Mouse (Mus musculus) left cerebral cortex, postnatal 36 days (tissue): ENCODE results near the gene Olfr616. TPM values are rescaled to one million over a fixed set of nuclear protein-coding genes. Genes with fewer than 3 reads are reported as not detected.
"Not testable (repeated sequence)": the region's sequence is repeated elsewhere in the genome, so short reads cannot be mapped to it uniquely, and the experiment has no call there.

Experiments
- DNase-seq, 2 experiments: peaks; one replicate each; pipeline ENCODE4 v3.0.0; 2021 to 2022; ENCODE audit warnings: low spot score in 2 of 2, mixed read lengths in 1 of 2
- intact Hi-C: fragments of 180-260 bp; cut with DNase I; formaldehyde crosslinking; loops from one replicate; pipeline ENCODE4 v1.15.1; 2025
- microRNA-seq: library from miRNA; unstranded; fragments of <30 nt; microRNA quantifications from one replicate; pipeline ENCODE4 v1.2.0, GENCODE M21; 2022
- total RNA-seq, 2 experiments: library from RNA; stranded (reverse); gene quantifications; 2 replicates each; pipeline ENCODE4 v1.2.3; 2021

The Olfr616 gene
- not detected for total RNA-seq

GRCm38 (mm10) chr7:103569043-103569442 lies at the start of gene Olfr616:
TSS of gene Olfr616 (minus strand) at chr7:103569143.
- intact Hi-C loops: no loop called here
- no peak for DNase-seq

DNA sequence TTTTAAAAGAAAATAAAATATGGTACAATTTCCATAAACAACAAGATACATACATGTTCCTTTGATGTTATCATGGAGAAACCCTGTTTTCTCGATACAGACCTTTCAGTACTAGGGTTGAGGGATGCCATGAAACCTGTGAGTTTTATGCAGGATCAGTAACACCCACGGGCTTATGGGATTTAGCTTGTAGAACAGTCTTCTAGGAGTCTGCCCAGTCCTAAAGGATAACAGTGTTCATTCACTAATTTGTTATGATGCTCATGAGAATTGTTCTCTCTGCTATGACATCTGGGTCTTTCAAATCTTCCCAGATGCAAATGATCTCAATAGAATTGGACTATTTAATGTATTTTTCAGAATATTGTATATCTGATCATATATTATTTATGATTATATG lies 43.5 kb upstream of the Olfr616 start, which contains the start of gene Olfr620:
Gene Olfr620, minus strand, starts transcription at position 101 of the 400 bp plus-strand sequence.
- no peak for DNase-seq
- intact Hi-C loops: no loop called here

DNA sequence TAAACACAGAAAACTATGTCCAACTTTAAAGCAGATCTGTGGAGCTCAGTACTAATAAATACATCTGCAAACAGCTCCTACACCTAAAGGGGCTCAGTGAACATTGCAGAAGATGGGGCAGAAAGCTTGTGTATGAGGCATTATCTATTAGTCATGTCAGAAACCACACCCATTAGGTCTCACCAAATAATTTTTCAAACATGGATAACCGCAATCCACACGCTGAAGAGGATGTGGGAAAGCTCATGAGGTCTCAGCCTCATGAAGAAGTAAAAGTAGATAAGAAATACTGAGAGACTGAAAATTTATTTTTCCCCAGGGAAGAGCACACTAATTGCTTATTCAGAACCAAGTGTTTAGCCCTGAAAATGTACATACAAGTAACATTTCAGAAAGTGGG lies 38.5 kb upstream of the Olfr616 start:
- intact Hi-C loops: no loop called here

GRCm38 (mm10) chr7:103600275-103600674 lies 31.3 kb upstream of the Olfr616 start, which contains the start of gene Olfr619:
TSS of gene Olfr619 (plus strand) at chr7:103600575.
- no peak for DNase-seq
- intact Hi-C loops: no loop called here

More for the DNA sequence above, 38.5 kb upstream of the Olfr616 start:
- DNase-seq: no peak

- intact Hi-C loops: no loop called here
- no peak for DNase-seq
These were observed 20.9 kb upstream of the Olfr616 start, which contains the start of gene Olfr618 for GRCm38 (mm10) chr7:103589803-103590202. TSS of gene Olfr618 (plus strand) at chr7:103590103.

DNA sequence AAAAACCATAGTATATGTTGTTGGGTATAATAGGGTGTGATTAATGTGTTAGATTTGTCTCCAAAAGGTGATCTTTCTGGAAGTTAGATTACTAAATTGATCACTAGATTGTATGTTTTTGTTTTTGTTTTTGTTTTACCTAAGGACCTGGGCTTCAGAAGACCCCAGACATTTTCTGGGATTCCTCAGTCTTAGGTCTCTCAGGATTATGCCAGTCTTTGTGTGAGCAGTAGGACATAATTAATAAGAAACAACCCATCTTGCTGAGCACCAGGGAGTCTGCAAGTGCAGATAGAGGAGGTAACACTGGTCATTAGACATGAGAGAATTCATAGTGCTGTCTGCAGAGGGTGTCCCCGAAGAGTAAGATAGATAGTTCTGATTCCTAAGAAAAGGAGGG lies 3.8 kb upstream of the Olfr616 start, which contains the start of gene Olfr617:
Gene Olfr617, plus strand, starts transcription at position 301 of the 400 bp plus-strand sequence.
- no peak for DNase-seq
- intact Hi-C loops: loop anchor here (5.0 kb wide), 1 partner anchor 105 kb away; no protein-coding TSS in a partner anchor

DNA sequence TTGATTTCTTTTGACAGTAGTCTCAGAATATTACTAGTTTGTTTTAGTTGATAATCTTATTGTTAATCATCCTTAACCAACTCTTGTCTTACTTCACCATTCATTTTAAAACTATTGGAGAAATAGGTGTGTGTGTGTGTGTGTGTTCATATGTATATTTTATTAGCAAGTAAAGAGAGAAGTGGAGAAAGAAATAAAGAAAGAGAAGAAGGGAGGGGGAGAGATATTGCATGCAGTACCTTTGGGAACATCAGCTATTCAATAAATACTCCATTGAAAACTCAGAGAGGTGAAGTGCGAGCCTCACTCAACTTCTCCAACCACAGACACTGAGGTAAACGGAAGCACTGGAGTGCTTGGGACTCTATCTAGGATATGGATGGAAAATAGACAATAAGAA lies 13.2 kb downstream of the Olfr616 start, which contains the start of gene Olfr615:
Gene Olfr615, plus strand, starts transcription at position 301 of the 400 bp plus-strand sequence.
- no peak for DNase-seq
- intact Hi-C loops: no loop called here

- intact Hi-C loops: no loop called here
- DNase-seq: no peak
These were observed 21.2 kb downstream of the Olfr616 start, which contains the start of gene Olfr613 for GRCm38 (mm10) chr7:103547774-103548173. TSS of gene Olfr613 (plus strand) at chr7:103548074.

GRCm38 (mm10) chr7:103542617-103543016 lies 26.3 kb downstream of the Olfr616 start, which contains the start of gene Olfr612:
TSS of gene Olfr612 (minus strand) at chr7:103542717.
- not testable (repeated sequence) for DNase-seq

DNA sequence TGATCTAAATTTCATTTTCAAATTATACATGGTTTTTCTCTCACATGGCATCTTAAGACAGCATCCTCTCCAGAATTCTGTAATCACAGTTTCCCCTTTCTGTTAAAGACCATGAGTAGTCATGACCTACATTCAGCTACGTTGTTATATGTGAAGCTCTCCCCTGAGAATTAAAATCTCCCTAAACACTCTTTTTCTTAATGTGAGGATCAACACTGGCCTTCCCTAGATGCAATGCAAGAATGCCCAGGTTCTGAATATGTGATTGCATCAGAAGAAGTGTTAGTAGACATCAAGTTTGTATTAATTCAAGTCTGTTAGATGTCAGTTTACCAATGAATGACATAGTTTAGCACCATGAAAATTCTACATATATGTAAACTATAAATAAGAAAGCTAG lies 48.2 kb downstream of the Olfr616 start, which contains the start of gene Olfr611:
Gene Olfr611, minus strand, starts transcription at position 101 of the 400 bp plus-strand sequence.
- DNase-seq, intact Hi-C loops: not testable (repeated sequence)

More at GRCm38 (mm10) chr7:103542617-103543016, 26.3 kb downstream of the Olfr616 start, which contains the start of gene Olfr612:
- intact Hi-C loops: not testable (repeated sequence)

Small RNAs within 50 kb of the gene (microRNA-seq; reads per million reads assigned to microRNA genes)
- gene Gm26506: not detected

Other genes starting within 250 kb of the Olfr616 start
- gene Olfr598, start 245.6 kb downstream of the Olfr616 start, total RNA-seq: not detected
- gene Olfr599, start 233.2 kb downstream of the Olfr616 start, total RNA-seq: not detected
- not detected for gene Olfr600, start 219.5 kb downstream of the Olfr616 start, total RNA-seq
- gene Olfr601, start 206.5 kb downstream of the Olfr616 start, total RNA-seq: not detected
- not detected for gene Olfr603, start 183.0 kb downstream of the Olfr616 start, total RNA-seq
- not detected for gene Usp17lc, start 154.1 kb downstream of the Olfr616 start, total RNA-seq
- not detected for gene Olfr605, start 123.7 kb downstream of the Olfr616 start, total RNA-seq
- not detected for gene Olfr606, start 120.1 kb downstream of the Olfr616 start, total RNA-seq
- gene Olfr607, start 105.0 kb downstream of the Olfr616 start, total RNA-seq: not detected
- not detected for gene Olfr608, start 99.3 kb downstream of the Olfr616 start, total RNA-seq
- not detected for gene Olfr609, start 71.1 kb downstream of the Olfr616 start, total RNA-seq
- gene Olfr610, start 57.0 kb downstream of the Olfr616 start, total RNA-seq: not detected
- gene Olfr611, start 48.3 kb downstream of the Olfr616 start, total RNA-seq: not detected
- not detected for gene Olfr612, start 26.4 kb downstream of the Olfr616 start, total RNA-seq
- not detected for gene Olfr613, start 21.1 kb downstream of the Olfr616 start, total RNA-seq
- gene Olfr615, start 13.1 kb downstream of the Olfr616 start, total RNA-seq: not detected
- not detected for gene Olfr617, start 3.9 kb upstream of the Olfr616 start, total RNA-seq
- not detected for gene Olfr618, start 21.0 kb upstream of the Olfr616 start, total RNA-seq
- not detected for gene Olfr619, start 31.4 kb upstream of the Olfr616 start, total RNA-seq
- gene Olfr620, start 43.4 kb upstream of the Olfr616 start, total RNA-seq: not detected
- not detected for gene Olfr622, start 73.6 kb upstream of the Olfr616 start, total RNA-seq
- not detected for gene Olfr623, start 94.6 kb upstream of the Olfr616 start, total RNA-seq
- under 1 TPM in 1 of 2 experiments, not detected in 1; 0.07 TPM for gene Olfr624, start 102.0 kb upstream of the Olfr616 start, total RNA-seq
- gene Olfr625-ps1, start 113.6 kb upstream of the Olfr616 start, total RNA-seq: not detected
- not detected for gene Olfr243, start 145.5 kb upstream of the Olfr616 start, total RNA-seq
- gene Olfr628, start 161.2 kb upstream of the Olfr616 start, total RNA-seq: not detected
- not detected for gene Olfr629, start 175.8 kb upstream of the Olfr616 start, total RNA-seq
- not detected for gene Olfr630, start 188.2 kb upstream of the Olfr616 start, total RNA-seq
- gene Olfr69, start 202.5 kb upstream of the Olfr616 start, total RNA-seq: not detected
- gene Olfr68, start 210.6 kb upstream of the Olfr616 start, total RNA-seq: not detected
- gene Olfr67, start 222.7 kb upstream of the Olfr616 start, total RNA-seq: not detected
- 10 to 100 TPM; 49.8 to 50.7 TPM for gene Hbb-bt, start 244.9 kb upstream of the Olfr616 start, total RNA-seq